Mouse (Mus musculus) splenic B cell, adult 2 months (primary cell): ENCODE results near the gene Cnnm2.

Experiments used
- DNase-seq: peaks from one replicate; pipeline ENCODE4 v3.0.0-alpha.2; 2011; ENCODE audit warnings: low read depth, low spot score
- H3K27me3 ChIP-seq: 2 replicates; pipeline ENCODE4 v1.6.1; 2012; ENCODE audit warnings: mild to moderate bottlenecking, low read length, moderate library complexity, mixed read lengths; ENCODE audit not compliant: control insufficient read depth, poor library complexity, insufficient read depth, severe bottlenecking
- H3K36me3 ChIP-seq: 2 replicates; pipeline ENCODE4 v1.6.1; 2012; ENCODE audit warnings: mild to moderate bottlenecking, low read length, moderate library complexity, mixed read lengths; ENCODE audit not compliant: control insufficient read depth, poor library complexity, insufficient read depth, severe bottlenecking

Cnnm2 gene

DNA sequence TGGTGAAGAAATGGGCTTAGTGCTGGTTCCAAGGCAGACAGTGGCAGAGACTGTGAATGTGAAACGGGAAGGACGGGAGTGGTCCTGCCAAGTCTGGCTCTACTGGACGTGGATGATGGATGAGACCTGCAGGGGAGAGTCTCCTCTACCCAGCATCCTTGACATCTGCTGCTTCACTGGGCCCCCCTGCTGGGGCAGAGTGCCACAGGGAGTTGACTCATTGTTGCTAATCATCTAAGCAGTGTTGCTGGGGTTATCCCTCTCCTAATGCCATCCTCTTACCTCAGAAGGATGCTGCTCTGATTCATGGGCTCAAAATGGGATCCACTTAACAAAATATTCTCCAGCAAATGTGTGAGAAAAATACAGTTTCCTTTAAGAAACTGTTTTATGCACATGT is 67.6 kb downstream of the Cnnm2 start:
- Histone ChIP-seq H3K27me3 (no peaks in the 10 kb centered on the region), H3K36me3 (no peaks in the 10 kb centered on the region)
- no peak for DNase-seq

DNA sequence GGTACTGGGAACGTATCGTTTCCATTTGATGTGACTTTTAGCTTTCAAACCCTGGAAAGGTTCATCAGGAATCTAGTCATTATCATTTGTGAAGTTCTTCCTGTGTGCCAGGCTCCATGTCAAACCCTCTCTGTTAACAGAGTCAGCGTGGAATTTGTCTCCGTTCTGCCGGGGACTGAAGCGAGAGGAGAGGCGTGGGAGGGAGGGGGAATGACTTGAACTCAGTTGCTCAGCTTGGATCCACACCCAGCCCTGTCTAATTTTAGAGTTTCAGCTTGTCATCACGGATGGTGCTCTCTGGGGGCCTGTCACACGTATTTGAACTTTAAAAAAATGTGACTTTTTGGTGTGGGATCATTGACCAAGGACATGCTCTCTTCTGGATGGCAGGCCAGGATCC is 70.0 kb downstream of the Cnnm2 start:
- DNase-seq: no peak
- no peaks in the 10 kb centered on the region for H3K36me3 ChIP-seq
- no peaks in the 10 kb centered on the region for H3K27me3 ChIP-seq

- no peak for DNase-seq
- no peaks in the 10 kb centered on the region for H3K27me3 ChIP-seq
- no peaks in the 10 kb centered on the region for H3K36me3 ChIP-seq
Measured at GRCm38 (mm10) chr19:46834301-46834700, 72.9 kb downstream of the Cnnm2 start.

GRCm38 (mm10) chr19:46835339-46835738 is 73.9 kb downstream of the Cnnm2 start:
- no peak for DNase-seq
- Histone ChIP-seq H3K36me3 (no peaks in the 10 kb centered on the region), H3K27me3 (no peaks in the 10 kb centered on the region)

DNA sequence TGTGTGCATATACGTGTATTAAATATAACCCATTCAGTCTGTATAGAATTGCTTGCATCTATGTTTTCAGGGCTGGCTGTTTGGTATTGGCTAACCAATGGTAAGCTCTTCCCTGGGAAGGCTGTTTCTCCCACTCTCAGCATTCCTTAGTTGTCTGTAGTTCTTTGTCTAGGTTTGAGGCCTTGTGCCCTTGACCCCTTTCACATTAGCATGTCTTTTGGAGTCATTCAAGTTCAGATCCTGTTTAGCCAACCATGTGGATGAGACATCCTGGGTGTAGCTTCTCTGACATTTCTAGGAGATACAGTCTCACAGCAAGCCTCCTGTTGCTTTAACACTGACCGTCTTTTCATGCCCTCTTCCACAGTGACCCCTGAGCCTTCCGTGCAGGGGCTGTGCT is 74.7 kb downstream of the Cnnm2 start:
- H3K36me3 ChIP-seq: no peaks in the 10 kb centered on the region
- DNase-seq: no peak
- H3K27me3 ChIP-seq: no peaks in the 10 kb centered on the region

DNA sequence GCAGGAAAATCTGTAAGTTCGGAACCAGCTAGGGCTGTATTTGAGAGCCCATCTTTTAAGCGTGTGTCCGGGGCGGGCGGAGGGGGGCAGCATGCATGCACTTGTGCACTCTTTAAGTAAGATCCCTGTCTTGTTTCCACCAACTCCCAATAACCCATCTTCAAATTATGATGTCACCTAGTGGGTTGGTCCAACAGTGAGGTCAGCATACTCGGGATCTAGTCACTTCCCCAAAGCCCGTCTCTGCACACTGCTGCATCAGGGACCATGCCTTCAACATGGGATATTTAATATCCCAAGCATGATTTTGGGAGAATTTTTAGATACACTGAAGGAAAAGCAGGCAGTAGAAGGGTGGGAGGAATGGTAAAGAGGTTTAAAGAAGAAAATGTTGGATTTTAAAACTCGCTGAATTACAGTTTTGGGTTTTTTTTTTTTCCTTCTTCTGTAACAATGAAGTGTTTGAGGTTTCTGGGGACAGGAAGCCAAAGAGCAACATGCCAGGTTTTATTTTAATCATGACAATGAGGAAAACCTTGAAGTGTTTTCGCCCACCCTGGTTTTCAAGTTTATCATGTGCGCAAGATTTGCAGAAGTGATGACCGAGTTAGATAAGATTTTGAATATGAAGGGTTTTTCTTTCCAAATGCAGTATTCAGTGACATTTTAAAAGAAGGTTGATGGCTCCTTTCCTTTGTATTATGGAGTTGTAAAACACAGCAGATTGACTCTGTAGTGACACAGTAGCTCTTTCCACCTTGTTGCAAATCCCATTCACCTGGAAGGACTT is 76.1 kb downstream of the Cnnm2 start:
- Histone ChIP-seq H3K27me3 (no peaks in the 10 kb centered on the region), H3K36me3 (no peaks in the 10 kb centered on the region)
- no peak for DNase-seq

GRCm38 (mm10) chr19:46841016-46841415 is 79.6 kb downstream of the Cnnm2 start:
- Histone ChIP-seq H3K36me3 (no peaks in the 10 kb centered on the region), H3K27me3 (no peaks in the 10 kb centered on the region)
- no peak for DNase-seq

DNA sequence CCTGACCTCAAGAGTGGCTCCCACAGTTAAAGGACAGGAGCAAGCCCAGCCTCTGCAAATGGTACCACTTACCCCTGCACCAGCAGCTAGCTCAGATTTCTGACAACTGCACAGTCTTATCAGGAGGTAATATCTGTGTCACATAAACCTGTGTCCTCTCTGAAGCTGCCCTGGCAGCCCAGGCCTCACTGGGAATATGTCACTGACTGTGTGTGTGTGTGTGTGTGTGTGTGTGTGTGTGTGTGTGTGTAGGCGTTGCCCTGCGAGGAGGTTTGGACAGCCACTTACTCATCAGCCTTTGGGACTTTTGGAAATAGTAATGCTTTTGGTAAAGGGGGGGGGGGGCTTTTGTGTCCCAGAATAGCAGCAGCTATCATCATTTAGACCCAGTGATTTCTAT is 81.6 kb downstream of the Cnnm2 start:
- H3K27me3 ChIP-seq: no peaks in the 10 kb centered on the region
- H3K36me3 ChIP-seq: no peaks in the 10 kb centered on the region
- no peak for DNase-seq

DNA sequence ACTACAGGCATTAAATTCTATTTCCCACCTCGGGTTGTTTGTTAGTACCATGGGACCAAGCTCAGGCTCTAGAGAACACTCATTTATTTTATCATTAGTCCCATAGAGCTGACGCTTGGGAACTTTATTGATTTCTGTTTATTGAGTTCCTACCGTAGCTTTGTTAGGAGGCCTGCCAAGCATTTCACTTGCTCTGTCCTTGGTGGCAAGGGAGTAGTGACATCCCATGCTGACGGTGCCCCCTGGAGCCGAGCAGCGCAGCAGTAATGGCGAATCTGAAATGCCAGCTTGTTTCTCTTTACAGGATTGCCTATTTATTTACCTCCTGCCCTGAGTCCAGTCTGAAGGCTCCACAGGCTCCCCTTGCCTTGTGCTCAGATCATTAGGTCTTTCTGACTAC is 84.7 kb downstream of the Cnnm2 start:
- no peaks in the 10 kb centered on the region for H3K36me3 ChIP-seq
- no peak for DNase-seq
- H3K27me3 ChIP-seq: no peaks in the 10 kb centered on the region

DNA sequence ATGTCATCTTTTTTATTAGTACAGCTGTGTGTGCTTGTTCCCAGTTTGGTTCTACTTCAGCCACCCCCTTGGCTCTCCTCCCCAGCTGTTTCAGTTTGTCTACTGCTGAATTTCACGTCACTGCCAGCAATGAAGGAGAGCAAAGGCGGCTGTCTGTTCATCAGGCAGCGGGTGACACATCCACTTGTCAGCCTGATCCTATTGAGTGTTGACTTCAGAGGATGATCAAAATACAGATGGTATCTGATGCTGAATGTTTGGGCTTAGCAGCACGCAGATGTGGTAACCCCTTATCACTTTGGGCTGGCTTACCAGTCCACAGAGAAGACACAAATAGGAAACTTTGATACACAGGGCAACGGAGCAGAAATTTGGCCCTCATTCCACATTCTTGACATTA is 85.1 kb downstream of the Cnnm2 start:
- DNase-seq: no peak
- Histone ChIP-seq H3K27me3 (no peaks in the 10 kb centered on the region), H3K36me3 (no peaks in the 10 kb centered on the region)

- DNase-seq: no peak
- H3K27me3 ChIP-seq: no peaks in the 10 kb centered on the region
- no peaks in the 10 kb centered on the region for H3K36me3 ChIP-seq
Measured at GRCm38 (mm10) chr19:46848381-46849268, 87.2 kb downstream of the Cnnm2 start.

GRCm38 (mm10) chr19:46849443-46849997 is 88.1 kb downstream of the Cnnm2 start:
- Histone ChIP-seq H3K27me3 (no peaks in the 10 kb centered on the region), H3K36me3 (no peaks in the 10 kb centered on the region)
- no peak for DNase-seq

DNA sequence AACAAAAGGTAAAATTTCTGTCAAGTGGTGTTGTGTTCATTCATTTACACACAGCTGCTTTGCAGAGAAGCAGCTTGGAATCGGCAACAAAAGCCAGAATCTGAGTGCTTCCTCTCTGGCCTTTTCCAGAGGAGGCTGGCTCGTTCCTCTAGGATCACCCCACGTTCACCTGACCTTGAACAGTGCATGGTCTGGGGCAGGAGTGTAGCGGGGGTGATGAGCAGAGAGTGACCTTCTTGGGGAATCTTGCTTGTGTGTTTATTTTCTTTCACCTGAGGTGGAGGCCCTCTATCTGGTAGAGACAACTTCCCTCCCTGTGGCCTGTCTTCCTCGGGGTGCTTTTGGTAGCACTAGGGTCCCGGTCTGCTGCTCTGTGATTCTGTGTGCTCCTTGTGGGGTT is 94.8 kb downstream of the Cnnm2 start:
- no peaks in the 10 kb centered on the region for H3K36me3 ChIP-seq
- no peak for DNase-seq
- no peaks in the 10 kb centered on the region for H3K27me3 ChIP-seq

DNA sequence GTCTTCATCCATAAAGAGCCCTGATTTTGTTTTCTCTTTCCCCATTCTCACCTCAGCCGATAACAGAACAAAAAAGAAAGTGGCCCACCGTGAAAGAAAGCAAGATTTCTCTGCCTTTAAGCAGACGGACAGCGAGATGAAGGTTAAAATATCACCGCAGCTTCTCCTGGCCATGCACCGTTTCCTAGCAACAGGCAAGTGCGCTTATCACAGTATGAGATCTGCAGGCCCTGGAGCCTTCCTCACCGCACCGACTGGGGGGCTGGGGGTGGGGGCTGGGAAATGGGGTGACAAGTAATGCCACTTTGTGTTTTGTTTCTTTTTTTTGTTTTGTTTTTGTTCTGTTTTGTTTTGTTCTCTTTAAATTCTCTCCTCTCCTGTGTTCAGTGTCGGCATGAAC is 95.4 kb downstream of the Cnnm2 start:
- DNase-seq: no peak
- H3K36me3 ChIP-seq: no peaks in the 10 kb centered on the region
- H3K27me3 ChIP-seq: no peaks in the 10 kb centered on the region
